Mouse (Mus musculus) left cerebral cortex, adult 2 months (tissue): Measurements from ENCODE around the gene Myh7. TPM values are rescaled to one million over a fixed set of nuclear protein-coding genes. Genes with fewer than 3 reads are reported as not detected.
"Not testable (repeated sequence)": the region's sequence is repeated elsewhere in the genome, so short reads cannot be mapped to it uniquely, and the experiment has no call there.

Experiments
- DNase-seq, 2 experiments: peaks; one replicate each; pipeline ENCODE4 v3.0.0; 2021 to 2022; ENCODE audit warnings: low spot score in 2 of 2, mixed read lengths in 1 of 2; ENCODE audit errors: extremely low spot score in 1 of 2
- H3K27ac ChIP-seq: fragments of 200-600 bp; 2 replicates; pipeline ENCODE4 v1.8.1; 2022
- H3K4me3 ChIP-seq: fragments of 200-600 bp; 2 replicates; pipeline ENCODE4 v1.8.1; 2022
- CTCF ChIP-seq: fragments of 200-600 bp; IDR thresholded peaks from 2 replicates; pipeline ENCODE4 v1.8.1; 2022; ENCODE audit warnings: antibody characterized with exemption, mild to moderate bottlenecking, moderate library complexity
- intact Hi-C: fragments of 180-260 bp; cut with DNase I; formaldehyde crosslinking; loops from one replicate; pipeline ENCODE4 v1.15.1; 2025
- total RNA-seq, 2 experiments: library from RNA; stranded (reverse); gene quantifications; 2 replicates each; pipeline ENCODE4 v1.2.3; 2021

Myh7 gene
- total RNA-seq, 2 experiments from 2014 or later, result 22.1 to 24.2 TPM

- intact Hi-C loops, result no loop called here
- H3K27ac ChIP-seq, result no peak overlapping the region
- no peak overlapping the region for H3K4me3 ChIP-seq
- DNase-seq, result no peak
- no peak for TF ChIP-seq CTCF
These were observed 43.9 kb downstream of the Myh7 start for GRCm38 (mm10) chr14:54950493-54950892.

- no peak overlapping the region for H3K4me3 ChIP-seq
- no peak overlapping the region for H3K27ac ChIP-seq
- intact Hi-C loops, result loop anchor here (1.0 kb wide), 1 partner anchor 26 kb away; no protein-coding TSS in a partner anchor
- TF ChIP-seq CTCF, result no peak
- no peak for DNase-seq
These were observed 45.6 kb downstream of the Myh7 start for GRCm38 (mm10) chr14:54948781-54949180.

GRCm38 (mm10) chr14:54947008-54947407 is 47.4 kb downstream of the Myh7 start:
- H3K4me3 ChIP-seq, intact Hi-C loops, H3K27ac ChIP-seq, DNase-seq: not testable (repeated sequence)

GRCm38 (mm10) chr14:54945975-54946704 is 48.3 kb downstream of the Myh7 start:
- intact Hi-C loops, result no loop called here
- no peak overlapping the region for H3K4me3 ChIP-seq
- no peak for DNase-seq
- H3K27ac ChIP-seq, result no peak overlapping the region
- TF ChIP-seq CTCF, result no peak

- intact Hi-C loops, result no loop called here
- TF ChIP-seq CTCF, result no peak
- Histone ChIP-seq H3K4me3 (no peak overlapping the region), H3K27ac (no peak overlapping the region)
- DNase-seq, result no peak
These were observed 49.5 kb downstream of the Myh7 start for GRCm38 (mm10) chr14:54944939-54945338.

- TF ChIP-seq CTCF, result no peak
- Histone ChIP-seq H3K4me3 (no peak overlapping the region), H3K27ac (no peak overlapping the region)
- no peak for DNase-seq
- intact Hi-C loops, result no loop called here
These were observed 50.5 kb downstream of the Myh7 start for GRCm38 (mm10) chr14:54943971-54944370.

- intact Hi-C loops, result no loop called here
- Histone ChIP-seq H3K4me3 (no peak overlapping the region), H3K27ac (no peak overlapping the region)
- no peak for DNase-seq
- TF ChIP-seq CTCF, result no peak
These were observed 51.9 kb downstream of the Myh7 start for GRCm38 (mm10) chr14:54942479-54942878.

GRCm38 (mm10) chr14:54941024-54941978 is 53.1 kb downstream of the Myh7 start:
- no peak for DNase-seq
- intact Hi-C loops, result no loop called here
- no peak for TF ChIP-seq CTCF
- H3K27ac ChIP-seq, result no peak overlapping the region
- H3K4me3 ChIP-seq, result no peak overlapping the region

GRCm38 (mm10) chr14:54940176-54940530 is 54.3 kb downstream of the Myh7 start:
- intact Hi-C loops, result no loop called here
- Histone ChIP-seq H3K4me3 (no peak overlapping the region), H3K27ac (no peak overlapping the region)
- TF ChIP-seq CTCF, result no peak
- no peak for DNase-seq

GRCm38 (mm10) chr14:54939434-54940175 is 54.8 kb downstream of the Myh7 start:
- DNase-seq, result peak; percentile 50 to 54
- Histone ChIP-seq H3K27ac (no peak overlapping the region), H3K4me3 (no peak overlapping the region)
- intact Hi-C loops, result loop anchor here (1.0 to 5.0 kb wide), 2 partner anchors 39 to 97 kb away; no protein-coding TSS in a partner anchor
- peak; percentile 86 for TF ChIP-seq CTCF

- intact Hi-C loops, result loop anchor here (1.0 to 5.0 kb wide), 2 partner anchors 38 to 96 kb away; no protein-coding TSS in a partner anchor
- H3K4me3 ChIP-seq, result no peak overlapping the region
- H3K27ac ChIP-seq, result no peak overlapping the region
- DNase-seq, result no peak
- TF ChIP-seq CTCF, result no peak
These were observed 55.8 kb downstream of the Myh7 start for GRCm38 (mm10) chr14:54938431-54939219.
